Comparison of ENCODE assay signal across 11 mouse cellular contexts in the genomic region with DNA sequence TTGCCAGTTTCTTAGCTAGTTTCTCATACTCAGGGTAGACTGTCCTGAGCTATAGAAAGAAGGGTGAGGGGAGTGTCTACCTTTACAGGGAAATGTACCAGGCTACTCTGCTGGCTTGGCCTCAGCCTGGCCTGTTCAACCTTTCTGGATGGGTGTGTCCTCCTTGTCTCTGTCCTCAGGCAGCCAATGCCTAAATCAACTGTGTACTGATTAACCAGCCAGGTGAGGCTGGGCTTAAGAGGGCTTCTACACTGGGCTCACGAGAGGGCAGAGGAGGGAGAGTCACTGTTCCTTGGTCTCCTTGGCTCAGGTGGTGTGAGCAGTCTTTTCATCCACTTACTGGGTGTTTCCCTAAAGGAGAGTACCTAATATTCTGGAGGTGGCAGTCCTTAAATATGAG. TPM values are rescaled to one million over a fixed set of nuclear protein-coding genes. Genes with fewer than 3 reads are reported as not detected.
A peak's percentile ranks its signal among the peaks of the same experiment; 100 is the strongest.
DNase-seq lines count a peak whose midpoint lies in the region; ATAC-seq and TF ChIP-seq lines count a peak whose summit lies in the region.
"Had no signal": no experiment of that assay in that cellular context is flagged by ENCODE, and none has a peak within 500 bp of the region (broad histone marks: within the 10 kb centered on the region; RNA-seq: fewer than 3 reads in every experiment).

No protein-coding gene starts in this region.

- H3K9ac ChIP-seq in lung, embryonic 15.5 days: no peak overlapping the region
- H3K9ac ChIP-seq: neural tube, embryonic 12.5 days had no signal

- H3K4me2 ChIP-seq in lung, embryonic 15.5 days: no peak overlapping the region
- H3K4me2 ChIP-seq: neural tube, embryonic 12.5 days had no signal

- TF ChIP-seq POLR2A in lung, adult 2 months (IDR thresholded peaks at IDR 0.05; ENCODE audit: borderline replicate concordance, extremely low read depth, low read depth, low read length): no peak

- DNase-seq in lung, adult 18-20 months: peak; percentile 51 to 73
- no peak for DNase-seq in lung, adult 2 months
- DNase-seq in kidney, postnatal 14 days: peak; percentile 80
- DNase-seq in left cerebral cortex, postnatal 25 days (ENCODE audit: low spot score in 2 of 2): no peak
- DNase-seq in thymus, postnatal 0 days (ENCODE audit: low spot score): no peak
- no peak for DNase-seq in gastrocnemius, postnatal 36 days
- DNase-seq in ovary, postnatal 14 days (ENCODE audit: low spot score): no peak

- no peaks in the 10 kb centered on the region for H3K27me3 ChIP-seq in lung, embryonic 15.5 days
- H3K27me3 ChIP-seq: CH12.LX; neural tube, embryonic 12.5 days had no signal

- peak overlapping the region; percentile 51 for H3K27ac ChIP-seq in lung, embryonic 15.5 days
- H3K27ac ChIP-seq: neural tube, embryonic 12.5 days had no signal

- 56% methylated on average over 1 of the region's 1 CpGs for WGBS in lung, adult 2 months
- 64% methylated on average over 1 of the region's 1 CpGs for WGBS in lung, embryonic 15.5 days

- intact Hi-C loops in left cerebral cortex, postnatal 25 days (cut with DNase I): no loop called here
- intact Hi-C loops in gastrocnemius, postnatal 36 days (cut with DNase I): no loop called here

- H3K4me1 ChIP-seq in lung, adult 2 months (ENCODE audit: control insufficient read depth, insufficient read depth, low read length): 0 out of 2 replicates have a peak, but pooled peaks cover 6% of the 10 kb centered on the region
- H3K4me1 ChIP-seq in lung, embryonic 15.5 days: peaks cover 21% of the 10 kb centered on the region
- H3K4me1 ChIP-seq: neural tube, embryonic 12.5 days had no signal

- H3K9me3 ChIP-seq in lung, embryonic 15.5 days: no peaks in the 10 kb centered on the region
- H3K9me3 ChIP-seq: neural tube, embryonic 12.5 days had no signal

- no peak overlapping the region for H3K4me3 ChIP-seq in lung, adult 2 months (replicated peaks; ENCODE audit: extremely low read depth, low read depth, low read length)
- no peak overlapping the region for H3K4me3 ChIP-seq in lung, embryonic 15.5 days
- H3K4me3 ChIP-seq: neural tube, embryonic 12.5 days had no signal

- ATAC-seq in lung, embryonic 15.5 days (ENCODE audit: borderline replicate concordance, extremely low read depth, low FRiP score, low TSS enrichment): no peak; the same call in 1 of the 2 replicates

- TF ChIP-seq CTCF in lung, adult 2 months (IDR thresholded peaks at IDR 0.05; ENCODE audit: insufficient read depth, low read length): no peak

- H3K36me3 ChIP-seq in lung, embryonic 15.5 days: no peaks in the 10 kb centered on the region

RNA-seq across cellular contexts. Expression of a gene that starts 15.8 kb away (rescaled TPM):
- polyA plus RNA-seq in lung, adult 2 months (2012; rRNA removed): not detected in 2 replicates
- polyA plus RNA-seq in lung, embryonic 15.5 days (2015; fragmentation: Nextera tagmentation; extraction: Ambion mirVana): 0.09 TPM in 1 of 2 replicates, not detected in the other
- total RNA-seq in left cerebral cortex, postnatal 25 days (2021): under 1 TPM in 1 of 2 experiments, not detected in 1; 0.23 TPM
- polyA plus RNA-seq in thymus, postnatal 0 days (2015; fragmentation: Nextera tagmentation; extraction: Ambion mirVana): not detected in 2 replicates
- not detected for total RNA-seq in gastrocnemius, postnatal 36 days (2021)
- total RNA-seq: CH12.LX; gastrocnemius, postnatal 4 days had no signal

RNA-seq across cellular contexts. Expression of a gene that starts 17.4 kb away (rescaled TPM):
- 45.9 and 49.7 TPM in 2 replicates for polyA plus RNA-seq in lung, adult 2 months (2012; rRNA removed)
- polyA plus RNA-seq in lung, embryonic 15.5 days (2015; fragmentation: Nextera tagmentation; extraction: Ambion mirVana): 20.8 and 21.9 TPM in 2 replicates
- total RNA-seq in left cerebral cortex, postnatal 25 days (2021): 10 to 100 TPM; 47.0 to 51.6 TPM
- 15.3 and 17.0 TPM in 2 replicates for polyA plus RNA-seq in thymus, postnatal 0 days (2015; fragmentation: Nextera tagmentation; extraction: Ambion mirVana)
- 1 to 10 TPM; 5.4 to 6.5 TPM for total RNA-seq in gastrocnemius, postnatal 36 days (2021)

RNA-seq across cellular contexts. Expression of a gene that starts 23.4 kb away (rescaled TPM):
- 24.4 and 37.5 TPM in 2 replicates for polyA plus RNA-seq in lung, adult 2 months (2012; rRNA removed)
- 0.51 TPM in 1 of 2 replicates, not detected in the other for polyA plus RNA-seq in lung, embryonic 15.5 days (2015; fragmentation: Nextera tagmentation; extraction: Ambion mirVana)
- not detected for total RNA-seq in left cerebral cortex, postnatal 25 days (2021)
- 0.36 and 0.46 TPM in 2 replicates for polyA plus RNA-seq in thymus, postnatal 0 days (2015; fragmentation: Nextera tagmentation; extraction: Ambion mirVana)
- not detected for total RNA-seq in gastrocnemius, postnatal 36 days (2021)
- total RNA-seq: CH12.LX; gastrocnemius, postnatal 4 days had no signal

RNA-seq across cellular contexts. Expression of a gene that starts 23.4 kb away (rescaled TPM):
- 107 and 131 TPM in 2 replicates for polyA plus RNA-seq in lung, adult 2 months (2012; rRNA removed)
- 62.7 and 65.0 TPM in 2 replicates for polyA plus RNA-seq in lung, embryonic 15.5 days (2015; fragmentation: Nextera tagmentation; extraction: Ambion mirVana)
- 100 to 1,000 TPM; 116 to 118 TPM for total RNA-seq in left cerebral cortex, postnatal 25 days (2021)
- 28.8 and 34.6 TPM in 2 replicates for polyA plus RNA-seq in thymus, postnatal 0 days (2015; fragmentation: Nextera tagmentation; extraction: Ambion mirVana)
- total RNA-seq in gastrocnemius, postnatal 36 days (2021): 10 to 100 TPM; 24.1 to 27.4 TPM

RNA-seq across cellular contexts. Expression of a gene that starts 48.6 kb away (rescaled TPM):
- polyA plus RNA-seq in lung, adult 2 months (2012; rRNA removed): 40.2 and 62.6 TPM in 2 replicates
- polyA plus RNA-seq in lung, embryonic 15.5 days (2015; fragmentation: Nextera tagmentation; extraction: Ambion mirVana): 25.6 and 27.4 TPM in 2 replicates
- total RNA-seq in left cerebral cortex, postnatal 25 days (2021): 10 to 100 TPM; 46.7 to 50.9 TPM
- 14.9 and 20.0 TPM in 2 replicates for polyA plus RNA-seq in thymus, postnatal 0 days (2015; fragmentation: Nextera tagmentation; extraction: Ambion mirVana)
- total RNA-seq in gastrocnemius, postnatal 36 days (2021): 10 to 100 TPM in 1 of 2 experiments, 1 to 10 TPM in 1; 8.5 to 10.8 TPM

Comparison
In these comparisons a context has a peak if more than half of its experiments do, and no peak if none do; other contexts are left out.
1. DNase-seq: peak in lung, adult 18-20 months (2 of 2) and kidney, postnatal 14 days (single experiment); none in lung, adult 2 months (single experiment), left cerebral cortex, postnatal 25 days (0 of 2), thymus, postnatal 0 days (single experiment), gastrocnemius, postnatal 36 days (0 of 2) and ovary, postnatal 14 days (single experiment).
2. RNA of a gene that starts 23.4 kb away (polyA plus RNA-seq): 24.4 to 37.5 TPM in lung, adult 2 months; 0.51 TPM in lung, embryonic 15.5 days and 0.36 to 0.46 TPM in thymus, postnatal 0 days; every median in the first group is over 10 times any median in the second.